Mouse (Mus musculus): ENCODE measurements around the gene Cpeb1.

Cpeb1 gene

GRCm38 (mm10) chr7:81371811-81372210 lies 83.5 kb downstream of the Cpeb1 start:
- DNase-seq (ENCODE audit: low spot score) = no peak

GRCm38 (mm10) chr7:81369724-81370123 lies 85.5 kb downstream of the Cpeb1 start:
- no peak for DNase-seq (ENCODE audit: low spot score)

GRCm38 (mm10) chr7:81367946-81368345 lies 87.3 kb downstream of the Cpeb1 start:
- no peak for DNase-seq (ENCODE audit: low spot score)

GRCm38 (mm10) chr7:81356975-81357374 lies 98.3 kb downstream of the Cpeb1 start:
- no peak for DNase-seq (ENCODE audit: low spot score)

- no peak for DNase-seq (ENCODE audit: low spot score)
Observed at GRCm38 (mm10) chr7:81356360-81356759, 98.9 kb downstream of the Cpeb1 start.

- DNase-seq (ENCODE audit: low spot score) = no peak
Observed at GRCm38 (mm10) chr7:81355746-81356145, 99.5 kb downstream of the Cpeb1 start.

- DNase-seq (ENCODE audit: low spot score) = no peak
Observed at GRCm38 (mm10) chr7:81351826-81352225, 103.4 kb downstream of the Cpeb1 start.

- DNase-seq (ENCODE audit: low spot score) = no peak
Observed at GRCm38 (mm10) chr7:81348206-81348605, 107.1 kb downstream of the Cpeb1 start.

GRCm38 (mm10) chr7:81345447-81346170 lies 109.7 kb downstream of the Cpeb1 start:
- no peak for DNase-seq (ENCODE audit: low spot score)

GRCm38 (mm10) chr7:81344544-81345446 lies 110.5 kb downstream of the Cpeb1 start, which contains the start of gene Rps17:
Gene Rps17 (minus strand): TSS chr7:81345254.
- peak; percentile 91 for DNase-seq (ENCODE audit: low spot score)

GRCm38 (mm10) chr7:81343831-81344230 lies 111.4 kb downstream of the Cpeb1 start:
- DNase-seq (ENCODE audit: low spot score) = no peak

GRCm38 (mm10) chr7:81343316-81343715 lies 111.9 kb downstream of the Cpeb1 start:
- peak; percentile 23 for DNase-seq (ENCODE audit: low spot score)

GRCm38 (mm10) chr7:81342356-81343094 lies 112.7 kb downstream of the Cpeb1 start:
- DNase-seq (ENCODE audit: low spot score) = no peak

- DNase-seq (ENCODE audit: low spot score) = peak; percentile 59
Observed at GRCm38 (mm10) chr7:81341563-81341962, 113.7 kb downstream of the Cpeb1 start.

GRCm38 (mm10) chr7:81339783-81340182 lies 115.5 kb downstream of the Cpeb1 start:
- DNase-seq (ENCODE audit: low spot score) = peak; percentile 41

GRCm38 (mm10) chr7:81338522-81338873 lies 116.8 kb downstream of the Cpeb1 start:
- no peak for DNase-seq (ENCODE audit: low spot score)

- no peak for DNase-seq (ENCODE audit: low spot score)
Observed at GRCm38 (mm10) chr7:81337785-81338521, 117.3 kb downstream of the Cpeb1 start.

GRCm38 (mm10) chr7:81336432-81336786 lies 118.9 kb downstream of the Cpeb1 start:
- peak; percentile 60 for DNase-seq (ENCODE audit: low spot score)

GRCm38 (mm10) chr7:81335705-81336431 lies 119.4 kb downstream of the Cpeb1 start:
- no peak for DNase-seq (ENCODE audit: low spot score)

GRCm38 (mm10) chr7:81331851-81332250 lies 123.4 kb downstream of the Cpeb1 start:
- no peak for DNase-seq (ENCODE audit: low spot score)

- no peak for DNase-seq (ENCODE audit: low spot score)
Observed at GRCm38 (mm10) chr7:81330767-81331166, 124.5 kb downstream of the Cpeb1 start.
